Mouse (Mus musculus): Measurements from ENCODE around the gene Olfr1342. TPM values are rescaled to one million over a fixed set of nuclear protein-coding genes. Genes with fewer than 3 reads are reported as not detected.

Olfr1342 gene
- not detected in 2 replicates for total RNA-seq (2017)

GRCm38 (mm10) chr4:118692412-118692973, at the start of gene Olfr1342:
Gene Olfr1342, minus strand, starts transcription at chr4:118692756.
- no peak for ATAC-seq (ENCODE audit: extremely low read depth, insufficient number of reproducible peaks, low FRiP score, poor library complexity, severe bottlenecking)

GRCm38 (mm10) chr4:118741881-118742280, 49.3 kb upstream of the Olfr1342 start:
- no peak for ATAC-seq (ENCODE audit: extremely low read depth, insufficient number of reproducible peaks, low FRiP score, poor library complexity, severe bottlenecking)

GRCm38 (mm10) chr4:118740988-118741698, 48.6 kb upstream of the Olfr1342 start:
- no peak for ATAC-seq (ENCODE audit: extremely low read depth, insufficient number of reproducible peaks, low FRiP score, poor library complexity, severe bottlenecking)

GRCm38 (mm10) chr4:118739574-118739973, 47.0 kb upstream of the Olfr1342 start:
- ATAC-seq (ENCODE audit: extremely low read depth, insufficient number of reproducible peaks, low FRiP score, poor library complexity, severe bottlenecking): no peak

GRCm38 (mm10) chr4:118731875-118732274, 39.3 kb upstream of the Olfr1342 start, which contains the start of gene Olfr1339:
Gene Olfr1339, plus strand, starts transcription at chr4:118732175.
- no peak for ATAC-seq (ENCODE audit: extremely low read depth, insufficient number of reproducible peaks, low FRiP score, poor library complexity, severe bottlenecking)

- ATAC-seq (ENCODE audit: extremely low read depth, insufficient number of reproducible peaks, low FRiP score, poor library complexity, severe bottlenecking): no peak
These were observed 29.4 kb upstream of the Olfr1342 start for GRCm38 (mm10) chr4:118721742-118722483.

GRCm38 (mm10) chr4:118719838-118720237, 27.3 kb upstream of the Olfr1342 start, which contains the start of gene Olfr1340:
Gene Olfr1340, plus strand, starts transcription at chr4:118720138.
- no peak for ATAC-seq (ENCODE audit: extremely low read depth, insufficient number of reproducible peaks, low FRiP score, poor library complexity, severe bottlenecking)

GRCm38 (mm10) chr4:118711656-118712055, 19.1 kb upstream of the Olfr1342 start:
- ATAC-seq (ENCODE audit: extremely low read depth, insufficient number of reproducible peaks, low FRiP score, poor library complexity, severe bottlenecking): no peak

- ATAC-seq (ENCODE audit: extremely low read depth, insufficient number of reproducible peaks, low FRiP score, poor library complexity, severe bottlenecking): no peak
These were observed 15.5 kb upstream of the Olfr1342 start for GRCm38 (mm10) chr4:118708086-118708485.

- no peak for ATAC-seq (ENCODE audit: extremely low read depth, insufficient number of reproducible peaks, low FRiP score, poor library complexity, severe bottlenecking)
These were observed 10.7 kb upstream of the Olfr1342 start, which contains the start of gene Olfr1341 for GRCm38 (mm10) chr4:118703223-118703622. Gene Olfr1341, plus strand, starts transcription at chr4:118703523.

- no peak for ATAC-seq (ENCODE audit: extremely low read depth, insufficient number of reproducible peaks, low FRiP score, poor library complexity, severe bottlenecking)
These were observed 1.3 kb upstream of the Olfr1342 start for GRCm38 (mm10) chr4:118693812-118694211.

GRCm38 (mm10) chr4:118687086-118687485, 5.5 kb downstream of the Olfr1342 start:
- no peak for ATAC-seq (ENCODE audit: extremely low read depth, insufficient number of reproducible peaks, low FRiP score, poor library complexity, severe bottlenecking)

- ATAC-seq (ENCODE audit: extremely low read depth, insufficient number of reproducible peaks, low FRiP score, poor library complexity, severe bottlenecking): no peak
These were observed 33.9 kb downstream of the Olfr1342 start, which contains the start of gene Olfr62 for GRCm38 (mm10) chr4:118658652-118659051. Gene Olfr62, plus strand, starts transcription at chr4:118658952.

- ATAC-seq (ENCODE audit: extremely low read depth, insufficient number of reproducible peaks, low FRiP score, poor library complexity, severe bottlenecking): peak; percentile 73; the same call in 1 of the 2 replicates
These were observed 47.3 kb downstream of the Olfr1342 start for GRCm38 (mm10) chr4:118645234-118645633.

- ATAC-seq (ENCODE audit: extremely low read depth, insufficient number of reproducible peaks, low FRiP score, poor library complexity, severe bottlenecking): no peak
These were observed 50.0 kb downstream of the Olfr1342 start for GRCm38 (mm10) chr4:118642346-118643190.

Measured in neutrophil, adult 5-6 weeks (primary cell).